Mouse (Mus musculus): ENCODE data around the gene Foxs1. TPM values are rescaled to one million over a fixed set of nuclear protein-coding genes. Genes with fewer than 3 reads are reported as not detected.

The Foxs1 gene
- polyA plus RNA-seq, 1 experiment from 2014 or later = 0.64 TPM

DNA sequence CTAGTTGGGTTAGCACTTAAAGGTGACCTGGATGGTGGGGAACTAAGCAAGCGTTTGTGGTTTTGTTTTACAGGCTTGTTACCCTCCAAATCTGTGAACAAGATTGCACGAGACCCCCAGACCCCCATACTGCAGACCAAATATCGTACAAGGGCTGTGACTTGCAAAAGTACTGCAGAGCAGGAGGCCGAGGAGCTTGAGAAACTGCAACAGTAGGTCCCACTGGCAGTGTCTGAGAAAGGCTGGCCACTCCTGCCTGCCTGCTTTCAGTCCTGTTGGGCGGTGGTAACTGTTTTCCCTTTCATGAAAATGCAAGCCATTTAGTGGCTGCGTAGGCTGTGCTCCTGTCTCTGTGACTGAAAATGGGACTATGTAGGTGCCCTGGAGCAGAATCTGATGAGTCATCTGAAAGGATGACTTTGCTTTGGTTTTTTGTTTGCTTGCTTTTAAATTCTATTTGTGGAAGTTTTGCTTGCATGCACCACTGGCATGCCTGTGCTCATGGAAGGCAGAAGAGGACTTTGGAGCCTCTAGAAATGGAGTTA lies 48.8 kb downstream of the Foxs1 start:
- peaks cover 99% of the 10 kb centered on the region for H3K36me3 ChIP-seq

More for the DNA sequence above, 48.8 kb downstream of the Foxs1 start:
- Histone ChIP-seq H3K27ac (no peak overlapping the region), H3K9me3 (replicated peaks) (no peaks in the 10 kb centered on the region), H3K4me3 (no peak overlapping the region), H3K27me3 (ENCODE audit: low read depth, poor library complexity, severe bottlenecking) (no peaks in the 10 kb centered on the region), H3K4me1 (no peaks in the 10 kb centered on the region)
- 96% methylated on average over 6 of the region's 6 CpGs for WGBS
- DNase-seq (ENCODE audit: low spot score) = peak; percentile 26

Other genes with a start within 250 kb of the Foxs1 start
- 38.0 and 43.9 TPM in 2 replicates for gene Mcts2, start 246.2 kb downstream of the Foxs1 start, polyA plus RNA-seq (2016; fragmentation: Nextera tagmentation; extraction: Ambion mirVana)
- gene Id1, start 197.0 kb downstream of the Foxs1 start, polyA plus RNA-seq (2016; fragmentation: Nextera tagmentation; extraction: Ambion mirVana) = 132 and 178 TPM in 2 replicates
- 11.2 and 18.4 TPM in 2 replicates for gene Cox4i2, start 179.0 kb downstream of the Foxs1 start, polyA plus RNA-seq (2016; fragmentation: Nextera tagmentation; extraction: Ambion mirVana)
- 90.1 and 103 TPM in 2 replicates for gene Bcl2l1, start 101.5 kb downstream of the Foxs1 start, polyA plus RNA-seq (2016; fragmentation: Nextera tagmentation; extraction: Ambion mirVana)
- 141 and 147 TPM in 2 replicates for gene Tpx2, start 85.2 kb downstream of the Foxs1 start, polyA plus RNA-seq (2016; fragmentation: Nextera tagmentation; extraction: Ambion mirVana)
- not detected in 2 replicates for gene Mylk2, start 21.9 kb downstream of the Foxs1 start, polyA plus RNA-seq (2016; fragmentation: Nextera tagmentation; extraction: Ambion mirVana)
- 0.58 and 0.68 TPM in 2 replicates for gene Dusp15, start 18.5 kb upstream of the Foxs1 start, polyA plus RNA-seq (2016; fragmentation: Nextera tagmentation; extraction: Ambion mirVana)
- gene Ttll9, start 29.3 kb upstream of the Foxs1 start, polyA plus RNA-seq (2016; fragmentation: Nextera tagmentation; extraction: Ambion mirVana) = 0.53 and 1.7 TPM in 2 replicates
- 82.6 and 92.5 TPM in 2 replicates for gene Pdrg1, start 82.2 kb upstream of the Foxs1 start, polyA plus RNA-seq (2016; fragmentation: Nextera tagmentation; extraction: Ambion mirVana)
- gene Xkr7, start 98.6 kb upstream of the Foxs1 start, polyA plus RNA-seq (2016; fragmentation: Nextera tagmentation; extraction: Ambion mirVana) = not detected in 2 replicates
- gene Ccm2l, start 132.7 kb upstream of the Foxs1 start, polyA plus RNA-seq (2016; fragmentation: Nextera tagmentation; extraction: Ambion mirVana) = 1.5 and 1.7 TPM in 2 replicates
- 0.88 and 1.1 TPM in 2 replicates for gene Hck, start 175.3 kb upstream of the Foxs1 start, polyA plus RNA-seq (2016; fragmentation: Nextera tagmentation; extraction: Ambion mirVana)
- 66.5 and 84.3 TPM in 2 replicates for gene Tm9sf4, start 228.1 kb upstream of the Foxs1 start, polyA plus RNA-seq (2016; fragmentation: Nextera tagmentation; extraction: Ambion mirVana)